Mouse (Mus musculus) heart, embryonic 10.5 days (tissue): ENCODE data around the gene Mamdc4. TPM values are rescaled to one million over a fixed set of nuclear protein-coding genes. Genes with fewer than 3 reads are reported as not detected.

Source experiments
- polyA plus RNA-seq: library from polyadenylated mRNA; unstranded; fragments of >200 nt; fragmentation: Nextera tagmentation; extraction: Ambion mirVana; gene quantifications from 2 replicates; pipeline ENCODE4 v1.2.1, GENCODE M21; 2016

Mamdc4 gene
- polyA plus RNA-seq, 1 experiment from 2014 or later, result 1.6 TPM

Other genes starting within 250 kb of the Mamdc4 start
- gene Man1b1, start 242.5 kb downstream of the Mamdc4 start, polyA plus RNA-seq, result 31.7 and 52.3 TPM in 2 replicates
- gene Dpp7, start 218.5 kb downstream of the Mamdc4 start, polyA plus RNA-seq, result 12.9 and 19.1 TPM in 2 replicates
- 9.5 and 12.7 TPM in 2 replicates for gene Uap1l1, start 209.2 kb downstream of the Mamdc4 start, polyA plus RNA-seq
- 26.8 and 31.8 TPM in 2 replicates for gene Sapcd2, start 202.5 kb downstream of the Mamdc4 start, polyA plus RNA-seq
- not detected in 2 replicates for gene Entpd2, start 179.0 kb downstream of the Mamdc4 start, polyA plus RNA-seq
- 14.6 and 16.5 TPM in 2 replicates for gene Npdc1, start 175.5 kb downstream of the Mamdc4 start, polyA plus RNA-seq
- gene Fut7, start 151.6 kb downstream of the Mamdc4 start, polyA plus RNA-seq, result not detected in 2 replicates
- 3.5 and 4.7 TPM in 2 replicates for gene Abca2, start 146.1 kb downstream of the Mamdc4 start, polyA plus RNA-seq
- 0.69 and 1.1 TPM in 2 replicates for gene Clic3, start 118.0 kb downstream of the Mamdc4 start, polyA plus RNA-seq
- gene Paxx, start 113.8 kb downstream of the Mamdc4 start, polyA plus RNA-seq, result 15.6 and 17.7 TPM in 2 replicates
- 0.18 and 0.32 TPM in 2 replicates for gene Ptgds, start 104.8 kb downstream of the Mamdc4 start, polyA plus RNA-seq
- gene Lcn12, start 80.9 kb downstream of the Mamdc4 start, polyA plus RNA-seq, result not detected in 2 replicates
- gene Fbxw5, start 74.1 kb downstream of the Mamdc4 start, polyA plus RNA-seq, result 86.0 and 92.1 TPM in 2 replicates
- 4.2 and 6.0 TPM in 2 replicates for gene C8g, start 73.1 kb downstream of the Mamdc4 start, polyA plus RNA-seq
- gene Traf2, start 27.9 kb downstream of the Mamdc4 start, polyA plus RNA-seq, result 29.7 and 30.9 TPM in 2 replicates
- 336 and 382 TPM in 2 replicates for gene Edf1, start 17.0 kb downstream of the Mamdc4 start, polyA plus RNA-seq
- gene Phpt1, start 379 bp upstream of the Mamdc4 start, polyA plus RNA-seq, result 160 and 170 TPM in 2 replicates
- gene Ajm1, start 6.9 kb upstream of the Mamdc4 start, polyA plus RNA-seq, result 0.08 TPM in 1 of 2 replicates, not detected in the other
- 57.9 and 69.6 TPM in 2 replicates for gene Rabl6, start 33.7 kb upstream of the Mamdc4 start, polyA plus RNA-seq
- 0.07 and 0.21 TPM in 2 replicates for gene Ccdc183, start 42.8 kb upstream of the Mamdc4 start, polyA plus RNA-seq
- gene Tmem141, start 47.2 kb upstream of the Mamdc4 start, polyA plus RNA-seq, result 14.9 and 18.5 TPM in 2 replicates
- gene Fcna, start 53.2 kb upstream of the Mamdc4 start, polyA plus RNA-seq, result 0.26 and 1.5 TPM in 2 replicates
- not detected in 2 replicates for gene Lcn8, start 78.3 kb upstream of the Mamdc4 start, polyA plus RNA-seq
- gene Lcn5, start 83.1 kb upstream of the Mamdc4 start, polyA plus RNA-seq, result not detected in 2 replicates
- not detected in 2 replicates for gene Lcn6, start 101.9 kb upstream of the Mamdc4 start, polyA plus RNA-seq
- gene Lcn10, start 107.9 kb upstream of the Mamdc4 start, polyA plus RNA-seq, result not detected in 2 replicates
- gene Obp2a, start 125.2 kb upstream of the Mamdc4 start, polyA plus RNA-seq, result not detected in 2 replicates
- gene Bmyc, start 131.9 kb upstream of the Mamdc4 start, polyA plus RNA-seq, result 53.4 and 65.8 TPM in 2 replicates
- not detected in 2 replicates for gene Obp2b, start 162.2 kb upstream of the Mamdc4 start, polyA plus RNA-seq
- not detected in 2 replicates for gene Lcn3, start 190.7 kb upstream of the Mamdc4 start, polyA plus RNA-seq
- not detected in 2 replicates for gene Lcn11, start 202.2 kb upstream of the Mamdc4 start, polyA plus RNA-seq
- gene Gm13539, start 207.4 kb upstream of the Mamdc4 start, polyA plus RNA-seq, result not detected in 2 replicates
- gene Glt6d1, start 241.0 kb upstream of the Mamdc4 start, polyA plus RNA-seq, result not detected in 2 replicates
- gene Lcn9, start 248.3 kb upstream of the Mamdc4 start, polyA plus RNA-seq, result not detected in 2 replicates